Mouse (Mus musculus) kidney, postnatal 36 days (tissue): ENCODE measurements around the gene Zbtb46.

ENCODE experiments used
- DNase-seq, 2 experiments: peaks; one replicate each; pipeline ENCODE4 v3.0.0; 2021 to 2022; ENCODE audit warnings: mixed read lengths in 2 of 2

The Zbtb46 gene

GRCm38 (mm10) chr2:181463008-181463738 lies 3.9 kb upstream of the Zbtb46 start:
- DNase-seq, result peak; percentile 77 to 82

GRCm38 (mm10) chr2:181462604-181463003 lies 3.4 kb upstream of the Zbtb46 start:
- no peak for DNase-seq

GRCm38 (mm10) chr2:181461536-181462100 lies 2.4 kb upstream of the Zbtb46 start:
- DNase-seq, result no peak

- DNase-seq, result peak; percentile 77 to 82
Observed at GRCm38 (mm10) chr2:181459673-181460621, 721 bp upstream of the Zbtb46 start.

- peak; percentile 20 to 64 for DNase-seq
Observed at GRCm38 (mm10) chr2:181458411-181459152, 644 bp downstream of the Zbtb46 start.

GRCm38 (mm10) chr2:181457831-181458230 lies 1.4 kb downstream of the Zbtb46 start:
- DNase-seq, result peak; percentile 24 to 48

DNA sequence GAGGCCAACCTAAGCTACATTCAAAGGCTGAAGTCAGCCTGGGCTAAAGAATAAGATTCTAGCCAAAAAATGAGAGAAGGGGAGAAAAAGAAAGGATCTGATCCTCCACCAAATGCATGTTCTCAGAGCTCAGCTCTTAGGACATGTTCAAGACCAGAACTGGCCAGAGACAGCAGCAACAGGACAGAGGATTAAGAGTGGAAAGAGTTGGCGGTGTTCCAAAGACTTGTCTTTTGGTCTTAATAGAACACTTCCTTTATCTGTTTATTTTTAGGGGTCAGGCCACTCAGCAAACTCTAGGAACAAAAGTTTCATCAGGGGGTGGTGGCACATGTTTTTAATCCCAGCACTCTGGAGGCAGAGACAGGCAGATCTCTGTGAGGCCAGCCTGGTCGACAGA lies 3.3 kb downstream of the Zbtb46 start:
- peak; percentile 41 to 73 for DNase-seq

DNA sequence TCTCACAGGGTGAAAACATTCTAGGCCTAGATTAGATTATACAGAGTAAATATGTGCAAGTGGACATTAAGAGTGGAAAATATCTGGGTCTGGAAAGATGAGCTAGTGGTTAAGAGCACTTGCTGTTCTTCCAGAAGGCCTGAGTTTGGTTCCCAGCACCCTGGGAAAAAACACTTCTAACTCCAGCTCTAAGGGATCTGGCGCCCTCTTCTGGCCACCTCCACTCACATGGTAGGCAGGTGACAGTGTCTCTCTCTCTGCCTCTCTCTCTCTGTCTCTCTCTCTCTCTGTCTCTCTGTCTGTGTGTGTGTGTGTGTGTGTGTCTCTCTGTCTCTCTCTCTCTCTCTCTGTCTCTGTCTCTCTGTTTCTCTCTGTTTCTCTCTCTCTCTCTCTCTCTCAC lies 6.0 kb downstream of the Zbtb46 start:
- DNase-seq, result peak in 1 of 2 experiments; percentile 21

DNA sequence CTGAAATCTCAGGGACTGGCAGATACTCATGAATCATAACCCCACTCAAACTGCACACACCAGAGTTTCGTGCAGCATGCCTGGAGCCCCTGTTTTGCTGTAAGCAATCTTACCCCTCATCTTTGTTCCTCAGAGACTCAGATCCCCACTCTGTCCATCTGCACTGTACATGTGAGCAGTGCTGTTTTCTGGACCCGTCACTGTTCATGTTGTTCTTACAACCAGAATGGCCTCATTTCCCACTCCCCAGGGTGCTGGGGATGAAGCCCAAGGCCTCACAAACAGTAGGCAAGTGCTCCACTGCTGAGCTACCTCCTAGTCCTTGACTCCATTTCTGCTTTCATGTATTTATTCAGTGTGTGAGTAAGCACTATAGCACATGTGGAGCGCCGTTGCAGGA lies 7.0 kb downstream of the Zbtb46 start:
- no peak for DNase-seq

GRCm38 (mm10) chr2:181443016-181443415 lies 16.2 kb downstream of the Zbtb46 start:
- no peak for DNase-seq

- no peak for DNase-seq
Observed at GRCm38 (mm10) chr2:181438176-181438575, 21.1 kb downstream of the Zbtb46 start.

DNA sequence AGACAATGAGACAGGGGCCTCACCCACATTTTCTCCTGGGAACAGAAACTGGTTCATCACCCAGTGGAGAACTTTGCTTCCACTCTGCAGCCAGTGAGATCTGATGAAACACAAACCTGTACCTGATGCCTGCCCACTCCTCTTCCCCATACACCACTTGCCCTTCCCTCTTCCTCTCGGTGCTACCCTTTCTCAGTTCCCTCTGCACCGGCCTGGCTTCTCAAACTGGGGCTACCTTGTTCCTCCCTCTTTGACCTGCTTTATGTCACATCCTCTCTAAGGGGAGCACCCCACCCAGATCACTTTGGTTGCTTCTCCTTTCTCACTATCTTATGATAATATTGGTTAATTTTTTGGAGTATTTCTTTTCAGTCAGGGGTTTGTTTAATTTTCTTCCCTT lies 23.0 kb downstream of the Zbtb46 start:
- no peak for DNase-seq

DNA sequence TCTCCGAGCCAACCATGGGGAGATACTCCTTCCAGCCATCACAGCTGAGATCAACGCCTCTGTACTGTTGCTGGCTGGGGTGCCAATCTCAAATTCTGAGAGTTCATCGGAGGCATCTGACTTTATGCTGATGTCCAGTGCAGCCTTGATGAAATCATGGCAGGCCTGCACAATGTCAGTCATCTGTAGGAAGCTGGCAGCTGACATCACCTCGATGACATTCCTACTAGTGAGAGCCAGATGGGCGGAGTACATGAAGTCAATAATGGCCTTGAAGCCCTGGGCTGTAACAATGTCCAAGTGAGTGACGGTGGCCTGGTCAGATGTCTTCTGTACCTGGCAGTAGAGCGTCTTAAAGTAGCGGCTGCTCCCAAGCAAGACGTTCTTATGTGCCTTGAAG lies 35.4 kb downstream of the Zbtb46 start:
- DNase-seq, result no peak

- DNase-seq, result peak; percentile 16 to 21
Observed at GRCm38 (mm10) chr2:181420903-181421638, 38.2 kb downstream of the Zbtb46 start.

DNA sequence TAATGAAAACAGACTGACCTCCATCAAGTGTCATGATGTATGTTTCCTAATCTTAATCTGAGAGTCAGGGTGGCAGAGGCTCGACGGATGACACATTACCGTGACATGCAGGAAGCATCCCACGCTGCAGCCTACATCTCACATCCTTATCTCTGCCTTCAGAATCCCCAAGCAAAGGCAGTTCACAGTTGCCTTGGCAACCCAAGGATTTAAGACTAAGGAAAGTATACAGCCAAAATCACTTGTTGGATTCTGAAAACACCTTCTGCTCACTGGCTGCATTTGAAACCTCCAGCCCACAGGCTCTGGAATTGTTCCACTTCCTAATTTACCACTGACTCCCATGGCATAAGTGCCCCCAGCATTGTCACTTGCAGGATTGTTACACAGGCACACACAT lies 38.8 kb downstream of the Zbtb46 start:
- no peak for DNase-seq

GRCm38 (mm10) chr2:181419359-181419758 lies 39.9 kb downstream of the Zbtb46 start:
- no peak for DNase-seq

DNA sequence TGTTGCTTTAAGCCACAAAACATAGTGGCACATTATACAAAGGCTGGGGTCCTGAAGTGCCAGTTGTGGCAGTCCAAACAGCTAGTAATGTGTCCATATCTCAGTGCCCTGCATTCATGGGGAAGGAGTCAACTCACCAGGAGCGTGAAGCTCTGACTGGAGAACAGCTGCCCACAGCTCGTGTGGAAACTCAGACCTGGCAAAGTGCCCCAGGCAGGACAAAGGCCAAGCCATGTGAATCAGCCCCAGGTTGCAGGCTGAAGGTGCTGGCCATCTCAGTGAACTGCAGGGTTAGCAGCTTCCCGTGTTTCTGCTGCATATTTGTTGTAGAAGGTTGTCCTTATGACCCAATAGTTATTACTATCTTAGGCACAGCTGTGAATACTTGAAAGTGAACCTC lies 43.3 kb downstream of the Zbtb46 start:
- peak; percentile 86 to 90 for DNase-seq

DNA sequence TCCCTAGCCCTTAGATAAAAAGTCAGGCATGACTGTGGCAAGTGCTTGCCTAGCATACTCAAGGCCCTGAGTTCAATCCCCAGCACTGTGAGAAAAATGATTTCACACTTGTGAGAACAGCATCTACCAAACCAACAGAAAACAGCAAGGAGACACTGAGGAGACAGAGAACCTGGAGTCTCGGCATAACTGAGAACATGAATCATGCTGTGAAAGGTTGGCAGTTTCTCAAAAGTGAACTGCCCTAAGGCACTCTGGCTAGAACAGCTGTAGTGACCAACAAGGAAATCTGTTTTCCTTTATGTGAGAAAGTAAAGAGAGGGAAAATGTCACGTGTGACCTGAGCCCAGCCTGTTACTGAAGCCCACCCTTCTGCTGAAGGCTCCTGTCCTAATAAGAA lies 46.1 kb downstream of the Zbtb46 start:
- DNase-seq, result peak in 1 of 2 experiments; percentile 32

DNA sequence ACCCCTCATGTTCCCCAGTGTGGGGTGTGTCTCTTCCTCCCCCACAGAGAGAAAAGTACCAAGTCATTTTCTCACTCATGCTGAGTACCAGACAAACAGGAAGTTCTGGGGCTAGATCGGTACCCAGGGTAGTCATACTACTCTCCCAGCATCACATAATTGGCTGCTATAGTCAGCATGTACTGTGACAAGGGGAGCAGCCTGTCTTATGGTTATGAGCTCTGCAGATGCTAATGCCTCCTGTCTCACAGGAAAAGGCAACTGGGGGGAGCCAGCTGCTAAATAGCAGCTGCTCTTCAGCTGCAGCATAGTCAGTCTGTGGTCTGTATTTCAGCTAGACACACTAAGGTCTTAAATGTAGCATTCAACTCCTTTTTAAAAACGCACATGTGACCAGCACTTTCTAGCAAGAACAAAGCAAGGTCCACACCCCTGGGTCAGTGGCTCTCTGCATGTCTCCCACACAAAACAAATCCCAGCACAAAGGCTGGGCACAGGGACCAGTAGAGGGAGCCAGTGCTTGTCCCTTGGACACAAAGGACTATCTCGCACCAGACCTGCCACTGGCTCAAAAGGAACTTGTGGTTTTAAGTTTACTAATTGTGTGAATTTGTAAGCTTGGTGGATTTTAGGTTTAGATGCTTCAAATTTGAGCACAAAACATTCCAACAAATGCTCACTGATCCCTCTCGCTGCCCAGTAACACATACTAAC lies 48.3 kb downstream of the Zbtb46 start:
- peak; percentile 78 to 89 for DNase-seq

GRCm38 (mm10) chr2:181409643-181410042 lies 49.6 kb downstream of the Zbtb46 start:
- peak in 1 of 2 experiments; percentile 9 for DNase-seq

DNA sequence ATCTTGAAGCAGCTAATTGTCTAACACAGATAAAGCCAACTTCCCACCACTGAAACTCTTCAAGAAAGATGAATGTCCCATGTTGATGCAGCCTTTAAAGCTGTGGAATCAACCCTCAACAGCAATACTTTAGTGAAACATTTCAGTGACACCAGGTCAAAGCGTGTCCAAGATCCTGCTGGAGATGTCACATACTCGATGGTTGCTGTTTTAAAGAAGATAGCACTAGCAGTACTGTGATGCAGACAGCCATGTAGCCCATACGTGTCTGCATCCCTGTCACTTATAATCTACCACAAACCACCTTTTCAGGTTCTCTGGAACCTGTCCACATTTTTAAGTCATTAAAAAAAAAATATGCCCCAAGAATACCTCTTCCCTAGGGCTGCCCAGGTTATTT lies 55.5 kb downstream of the Zbtb46 start:
- DNase-seq, result no peak
